Mouse (Mus musculus): ENCODE measurements around the gene Dlgap5.

The Dlgap5 gene

DNA sequence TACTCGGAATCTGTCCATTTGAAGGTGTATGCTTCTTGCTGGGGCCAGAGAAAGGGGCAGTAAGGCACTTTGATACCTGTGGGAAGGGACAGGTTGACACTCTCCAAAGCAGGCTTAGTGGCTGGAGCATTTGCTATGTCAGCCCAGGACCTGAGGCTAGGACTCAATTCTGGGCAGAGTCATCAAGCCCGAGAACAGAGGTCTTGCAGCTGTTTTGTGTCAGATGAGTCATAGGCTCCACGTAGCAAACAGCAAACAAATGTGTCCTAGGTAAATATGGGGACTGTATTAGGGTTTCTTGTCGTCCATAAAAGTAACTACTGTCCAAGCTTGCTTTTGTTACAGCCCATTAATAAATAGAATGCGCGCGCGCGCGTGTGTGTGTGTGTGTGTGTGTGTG is 65.9 kb downstream of the Dlgap5 start:
- no peak for DNase-seq (ENCODE audit: low spot score)

DNA sequence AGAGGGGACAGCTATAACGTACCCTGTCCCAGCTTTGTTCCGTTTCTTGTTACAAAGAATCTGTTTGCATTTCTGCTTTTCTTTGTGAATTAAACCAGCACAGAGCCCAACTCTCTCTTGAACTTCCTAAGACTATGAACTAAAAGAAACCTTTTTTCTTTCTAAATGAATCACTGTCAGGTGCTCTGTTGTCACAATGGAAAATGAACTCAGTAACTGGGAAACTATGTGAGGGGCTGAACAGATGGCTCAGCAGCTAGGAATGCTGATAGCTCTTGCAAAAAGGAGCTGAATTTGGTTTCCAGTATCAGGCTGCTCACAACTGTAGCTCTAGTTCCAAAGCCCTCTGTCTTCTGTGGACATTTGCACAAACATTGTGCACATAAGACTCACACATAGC is 67.2 kb downstream of the Dlgap5 start:
- no peak for DNase-seq (ENCODE audit: low spot score)

DNA sequence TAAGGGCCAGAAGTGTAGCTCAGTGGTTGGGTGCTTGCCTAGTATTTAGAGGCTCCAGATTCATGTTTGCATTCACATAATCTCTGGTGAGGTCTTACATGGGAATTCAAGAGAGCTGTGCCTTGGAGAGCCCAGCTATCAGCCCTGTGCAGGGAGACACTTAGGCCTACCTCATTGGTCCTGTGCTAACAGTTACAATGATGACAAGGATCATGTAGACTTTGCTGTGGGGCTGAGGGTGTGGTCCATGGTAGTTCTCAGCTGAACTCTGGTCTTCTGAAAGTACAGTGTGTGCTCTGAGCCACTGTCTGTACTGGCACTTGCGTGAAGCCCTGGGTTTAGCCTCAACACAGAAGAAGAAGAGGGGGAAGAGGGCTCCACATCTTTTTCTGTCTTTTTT is 71.5 kb downstream of the Dlgap5 start:
- DNase-seq (ENCODE audit: low spot score): no peak

DNA sequence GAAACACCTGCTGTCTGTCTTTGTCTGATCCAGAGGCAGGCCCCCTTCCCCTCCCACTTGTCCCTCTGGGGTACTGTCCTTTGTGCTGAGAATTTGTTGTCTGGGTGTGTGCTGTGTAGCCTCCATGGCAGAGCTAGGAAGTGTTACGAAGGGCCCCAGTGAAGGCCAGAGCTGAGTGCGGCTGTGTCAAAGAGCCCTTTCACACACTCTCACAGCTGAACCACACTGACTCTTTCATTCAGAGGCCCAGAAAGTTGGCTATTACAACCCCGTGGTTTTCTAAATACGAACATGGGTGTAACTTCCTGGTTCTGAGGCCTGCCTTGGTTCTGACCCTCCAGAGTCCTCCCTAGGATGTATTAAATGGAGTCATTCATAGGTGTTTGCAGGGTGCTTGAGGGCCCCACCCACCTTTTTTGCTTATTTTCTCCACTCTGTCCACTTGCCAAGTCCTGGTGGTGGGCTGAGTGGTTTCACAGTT is 76.4 kb downstream of the Dlgap5 start:
- peak; percentile 81 for DNase-seq (ENCODE audit: low spot score)

DNA sequence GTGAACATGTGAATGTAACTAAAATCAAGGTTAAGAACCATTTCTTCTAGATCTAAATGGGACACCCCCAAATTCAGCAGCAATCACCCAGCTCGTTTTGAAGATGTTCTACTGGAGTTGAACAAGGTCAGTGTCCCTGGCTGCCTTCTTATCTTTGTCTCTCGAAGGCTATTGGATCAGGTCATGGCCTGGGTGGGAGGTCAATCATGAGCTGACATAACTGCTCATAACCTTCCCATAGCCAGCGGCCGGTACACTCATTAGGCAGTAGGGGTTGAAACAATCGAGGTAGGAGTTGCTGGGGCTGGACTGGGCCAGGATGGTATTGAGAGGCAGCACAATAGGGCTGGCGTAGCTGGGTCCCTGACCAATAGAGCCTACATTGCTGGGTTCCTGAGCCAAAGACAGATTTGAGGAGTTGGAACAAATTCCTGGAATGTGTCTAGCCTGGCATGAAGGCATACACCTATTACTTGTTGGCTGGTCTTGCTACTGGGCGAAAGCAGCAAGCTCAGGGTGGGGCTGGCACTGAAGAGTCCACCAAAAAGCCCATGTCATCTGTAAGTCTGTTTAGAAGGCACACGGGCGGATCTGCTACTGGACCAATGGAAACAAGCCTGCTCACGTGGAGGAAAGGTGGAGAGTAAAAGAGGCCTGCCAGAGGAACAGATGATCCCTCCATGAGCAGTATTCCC is 77.8 kb downstream of the Dlgap5 start:
- DNase-seq (ENCODE audit: low spot score): no peak

Data from adipocyte (in vitro differentiated cells).